In the genomic region with DNA sequence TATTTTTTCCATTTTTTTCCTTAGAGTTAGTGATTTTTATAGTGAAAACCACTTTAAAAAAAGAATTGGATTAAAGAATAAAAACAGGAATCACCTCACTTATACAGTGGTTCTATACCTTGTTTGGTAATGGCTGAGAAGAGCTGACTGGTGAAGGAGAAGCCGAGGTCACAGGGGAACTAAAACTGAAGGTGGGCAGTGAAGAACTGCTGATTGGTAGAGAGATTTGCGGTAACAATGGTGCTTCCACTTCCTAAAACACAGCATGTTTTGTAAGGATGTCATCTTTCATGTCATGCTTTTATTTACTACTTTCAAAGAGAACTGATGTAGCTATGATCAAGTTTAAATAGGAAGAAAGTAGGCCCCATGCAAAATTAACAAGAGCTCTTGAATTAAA, we compare ENCODE assay signal across 28 mouse cellular contexts. TPM values are rescaled to one million over a fixed set of nuclear protein-coding genes. Genes with fewer than 3 reads are reported as not detected.
A peak's percentile ranks its signal among the peaks of the same experiment; 100 is the strongest.
DNase-seq lines count a peak whose midpoint lies in the region; ATAC-seq lines count a peak whose summit lies in the region.
"Had no signal": no experiment of that assay in that cellular context is flagged by ENCODE, and none has a peak within 500 bp of the region (broad histone marks: within the 10 kb centered on the region; RNA-seq: fewer than 3 reads in every experiment).

No protein-coding gene starts in this region.

- peak; percentile 93 for ATAC-seq in granulocyte monocyte progenitor cell, adult 5-6 weeks (replicated peaks; ENCODE audit: poor library complexity, severe bottlenecking)
- ATAC-seq in monocyte, adult 5-6 weeks (replicated peaks; ENCODE audit: insufficient number of reproducible peaks, low FRiP score, low TSS enrichment, poor library complexity, severe bottlenecking): peak; percentile 78
- no peak for ATAC-seq in midbrain, embryonic 13.5 days
- ATAC-seq: activated CD4-positive, CD25-positive, alpha-beta regulatory T cell, adult 4 months; CD4-positive, CD25-positive, alpha-beta regulatory T cell, adult 4 months; forebrain, embryonic 13.5 days; forebrain, embryonic 16.5 days; hindbrain, postnatal 0 days; inflammation-experienced regulatory T-cells, adult 6 months had no signal

- no peak overlapping the region for H3K27ac ChIP-seq in midbrain, embryonic 13.5 days
- no peak overlapping the region for H3K27ac ChIP-seq in midbrain, embryonic 10.5 days (replicated peaks)
- H3K27ac ChIP-seq: forebrain, embryonic 10.5 days; forebrain, embryonic 13.5 days; gastrocnemius, adult 2 months; heart, adult 2 months; heart, embryonic 10.5 days; heart, embryonic 13.5 days; hindbrain, embryonic 14.5 days; hindbrain, postnatal 0 days had no signal

- no peaks in the 10 kb centered on the region for H3K9me3 ChIP-seq in midbrain, embryonic 13.5 days
- no peaks in the 10 kb centered on the region for H3K9me3 ChIP-seq in midbrain, embryonic 10.5 days (replicated peaks)
- H3K9me3 ChIP-seq: forebrain, embryonic 10.5 days; forebrain, embryonic 13.5 days; heart, embryonic 10.5 days; heart, embryonic 13.5 days had no signal

- peaks cover 14% of the 10 kb centered on the region for H3K36me3 ChIP-seq in midbrain, embryonic 13.5 days
- H3K36me3 ChIP-seq in midbrain, embryonic 10.5 days: peaks cover 94% of the 10 kb centered on the region

- WGBS in midbrain, embryonic 13.5 days: 84% methylated on average over 2 of the region's 2 CpGs
- 95% methylated on average over 2 of the region's 2 CpGs for WGBS in midbrain, embryonic 10.5 days

- no peaks in the 10 kb centered on the region for H3K27me3 ChIP-seq in midbrain, embryonic 13.5 days
- H3K27me3 ChIP-seq in midbrain, embryonic 10.5 days (ENCODE audit: low read depth, poor library complexity, severe bottlenecking): no peaks in the 10 kb centered on the region
- H3K27me3 ChIP-seq: forebrain, embryonic 13.5 days; heart, embryonic 13.5 days had no signal

- peak; percentile 43 to 55 for DNase-seq in spleen, postnatal 36 days (ENCODE audit: low spot score in 2 of 2)
- DNase-seq in spleen, postnatal 14 days (ENCODE audit: low spot score in 2 of 2): no peak
- DNase-seq in adrenal gland, postnatal 14 days: no peak
- DNase-seq in frontal cortex, postnatal 36 days (ENCODE audit: low spot score in 2 of 2): no peak
- no peak for DNase-seq in midbrain, embryonic 10.5 days (ENCODE audit: low spot score)
- DNase-seq: adrenal gland, postnatal 10 days; cerebellum, adult 11 months; cerebellum, adult 8-10 months; cerebellum, postnatal 10 days; cerebellum, postnatal 36 days; gastrocnemius, adult 2 months; gastrocnemius, postnatal 14 days; heart, adult 2 months; heart, postnatal 14 days; heart, postnatal 4 days had no signal

- no peaks in the 10 kb centered on the region for H3K4me1 ChIP-seq in midbrain, embryonic 13.5 days (replicated peaks)
- no peaks in the 10 kb centered on the region for H3K4me1 ChIP-seq in midbrain, embryonic 10.5 days
- H3K4me1 ChIP-seq: forebrain, embryonic 10.5 days; forebrain, embryonic 13.5 days; heart, embryonic 10.5 days; heart, embryonic 13.5 days had no signal

- no peak overlapping the region for H3K4me3 ChIP-seq in midbrain, embryonic 13.5 days (replicated peaks)
- H3K4me3 ChIP-seq in midbrain, embryonic 10.5 days: no peak overlapping the region
- H3K4me3 ChIP-seq: forebrain, embryonic 10.5 days; forebrain, embryonic 13.5 days; gastrocnemius, adult 2 months; heart, adult 2 months; heart, embryonic 10.5 days; heart, embryonic 13.5 days had no signal

- no peak overlapping the region for H3K9ac ChIP-seq in midbrain, embryonic 13.5 days (replicated peaks)
- H3K9ac ChIP-seq: forebrain, embryonic 13.5 days; heart, embryonic 13.5 days; hindbrain, embryonic 14.5 days had no signal

- H3K4me2 ChIP-seq in midbrain, embryonic 13.5 days (replicated peaks): no peak overlapping the region
- H3K4me2 ChIP-seq: forebrain, embryonic 13.5 days; heart, embryonic 13.5 days; hindbrain, embryonic 14.5 days had no signal

RNA-seq across cellular contexts. Expression of gene Nup153, which starts 26.3 kb away (rescaled TPM):
- total RNA-seq in granulocyte monocyte progenitor cell, adult 5-6 weeks (2014; fragmentation: Nextera tagmentation): 81.0 and 103 TPM in 2 replicates
- 94.7 and 102 TPM in 2 replicates for total RNA-seq in granulocyte monocyte progenitor cell, adult 5-6 weeks (2017)
- 103 to 122 TPM (median 110 TPM) in 3 replicates for total RNA-seq in monocyte, adult 5-6 weeks (2017)
- 62.9 and 63.4 TPM in 2 replicates for total RNA-seq in adrenal gland, postnatal 14 days (2021)
- polyA plus RNA-seq in midbrain, embryonic 13.5 days (2015; fragmentation: Nextera tagmentation; extraction: Ambion mirVana): 21.9 and 22.4 TPM in 2 replicates
- polyA plus RNA-seq in midbrain, embryonic 10.5 days (2016; fragmentation: Nextera tagmentation; extraction: Ambion mirVana): 28.6 and 31.1 TPM in 2 replicates

RNA-seq across cellular contexts. Expression of gene Fam8a1, which starts 32.2 kb away (rescaled TPM):
- 10.5 and 29.9 TPM in 2 replicates for total RNA-seq in granulocyte monocyte progenitor cell, adult 5-6 weeks (2014; fragmentation: Nextera tagmentation)
- 6.1 and 11.1 TPM in 2 replicates for total RNA-seq in granulocyte monocyte progenitor cell, adult 5-6 weeks (2017)
- total RNA-seq in monocyte, adult 5-6 weeks (2017): 17.8 to 20.7 TPM (median 20.6 TPM) in 3 replicates
- 45.5 and 47.1 TPM in 2 replicates for total RNA-seq in adrenal gland, postnatal 14 days (2021)
- 18.8 and 22.7 TPM in 2 replicates for polyA plus RNA-seq in midbrain, embryonic 13.5 days (2015; fragmentation: Nextera tagmentation; extraction: Ambion mirVana)
- 8.5 and 9.5 TPM in 2 replicates for polyA plus RNA-seq in midbrain, embryonic 10.5 days (2016; fragmentation: Nextera tagmentation; extraction: Ambion mirVana)

Comparison
In these comparisons a context has a peak if more than half of its experiments do, and no peak if none do; other contexts are left out.
1. DNase-seq: peak in spleen, postnatal 36 days (2 of 2); none in spleen, postnatal 14 days (0 of 2), adrenal gland, postnatal 14 days (single experiment), frontal cortex, postnatal 36 days (0 of 2) and midbrain, embryonic 10.5 days (single experiment).